Mouse (Mus musculus): Measurements from ENCODE around the gene Igfbp3.

Igfbp3 gene

DNA sequence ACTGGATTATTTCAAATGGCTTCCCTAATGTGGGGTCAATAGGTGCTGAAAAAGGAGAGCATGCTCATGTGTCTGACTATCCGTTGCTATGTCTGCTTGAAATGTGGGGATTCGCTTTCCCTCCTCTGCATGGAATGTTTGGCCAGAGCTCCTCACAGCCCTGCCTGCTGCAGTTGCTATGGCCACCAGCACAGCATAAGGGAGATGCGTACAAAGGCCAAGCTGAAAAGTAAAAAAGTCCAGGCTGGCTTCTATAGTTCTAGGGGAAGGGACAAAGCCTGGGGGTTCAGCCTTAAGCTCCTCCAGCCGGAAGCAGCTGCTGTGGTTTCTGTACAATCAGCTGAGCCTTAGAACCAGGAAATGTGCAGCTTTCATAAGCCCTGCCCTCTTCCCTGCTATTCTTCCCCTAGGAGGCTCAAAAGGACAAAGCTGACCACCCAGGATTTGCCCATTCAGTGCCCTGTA lies 53.1 kb downstream of the Igfbp3 start:
- no peak for DNase-seq

DNA sequence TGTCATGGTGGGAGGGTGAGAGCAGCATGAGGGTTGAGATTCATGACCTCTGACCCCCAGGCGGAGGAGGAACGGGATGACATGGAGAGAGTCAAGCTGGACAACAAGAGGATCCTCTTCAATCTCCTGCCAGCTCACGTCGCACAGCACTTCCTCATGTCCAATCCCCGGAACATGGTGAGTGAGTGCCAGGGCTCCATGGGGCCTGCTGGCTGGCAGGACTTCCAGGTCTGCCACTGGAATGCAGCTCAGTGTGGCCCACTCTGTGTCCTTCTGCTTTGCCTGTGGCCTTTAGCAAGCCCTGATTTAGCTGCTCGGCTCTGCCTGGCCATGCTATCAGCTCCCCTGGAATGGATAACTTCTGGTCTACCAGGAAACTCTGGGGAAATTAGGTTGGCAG lies 53.6 kb downstream of the Igfbp3 start:
- DNase-seq, result no peak

DNA sequence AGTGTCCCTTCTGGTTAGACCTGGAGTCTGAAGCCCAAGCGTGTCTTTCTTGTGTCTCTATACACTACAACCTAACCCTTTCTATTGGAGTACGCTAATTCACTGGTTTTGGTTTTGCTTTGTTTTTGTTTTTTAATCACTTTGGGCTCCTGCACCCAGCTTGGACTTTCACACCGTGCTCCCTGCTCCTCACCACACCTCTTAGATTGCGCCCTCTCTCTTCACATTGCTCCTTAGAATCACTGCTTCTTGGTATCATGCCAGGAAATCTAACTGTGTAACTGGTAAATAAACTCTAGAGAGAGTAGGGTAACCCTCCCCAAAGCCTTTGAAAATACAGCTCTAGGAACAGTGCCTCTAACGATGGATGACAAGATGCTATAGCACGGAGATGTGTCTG lies 55.5 kb downstream of the Igfbp3 start:
- no peak for DNase-seq

DNA sequence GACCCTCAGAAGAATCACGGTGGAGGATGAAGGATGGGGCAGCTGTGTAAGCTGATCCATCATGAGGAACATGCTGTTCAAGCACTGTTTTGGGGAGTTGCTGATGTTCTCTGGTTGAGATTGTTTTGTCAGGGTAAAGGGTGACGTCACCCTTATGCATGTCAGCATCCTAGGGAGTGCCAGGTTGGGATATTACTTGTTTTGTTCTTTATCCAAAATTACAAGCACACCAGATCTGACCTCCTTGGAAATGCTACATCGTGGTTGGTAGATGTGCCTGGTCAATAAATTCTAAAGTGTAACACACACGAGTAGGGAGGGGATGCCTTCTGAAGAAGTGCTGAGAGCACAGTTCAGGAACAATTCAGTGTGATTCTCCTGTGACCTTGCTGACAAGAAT lies 57.3 kb downstream of the Igfbp3 start:
- no peak for DNase-seq

All from kidney, adult 11 months (tissue).